ENCODE assay signal across 19 mouse cellular contexts in the genomic region with DNA sequence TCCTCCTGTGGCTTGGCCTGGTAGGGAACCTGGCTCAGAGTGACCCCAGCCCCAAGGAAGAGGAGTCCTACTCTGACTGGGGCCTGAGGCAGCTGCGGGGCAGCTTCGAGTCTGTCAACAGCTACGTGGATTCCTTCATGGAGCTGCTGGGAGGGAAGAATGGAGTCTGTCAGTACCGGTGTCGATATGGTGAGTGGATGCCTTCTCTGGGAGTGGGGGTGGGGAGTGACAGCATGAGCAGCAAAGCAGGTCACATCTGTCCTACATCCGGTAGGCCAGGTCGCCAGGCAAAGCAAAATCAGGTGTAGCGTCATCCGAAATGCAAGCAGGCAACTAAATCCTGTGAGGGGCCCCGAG. TPM values are rescaled to one million over a fixed set of nuclear protein-coding genes. Genes with fewer than 3 reads are reported as not detected.
A peak's percentile ranks its signal among the peaks of the same experiment; 100 is the strongest.
DNase-seq lines count a peak whose midpoint lies in the region; ATAC-seq and TF ChIP-seq lines count a peak whose summit lies in the region.
"Had no signal": no experiment of that assay in that cellular context is flagged by ENCODE, and none has a peak within 500 bp of the region (broad histone marks: within the 10 kb centered on the region; RNA-seq: fewer than 3 reads in every experiment).

No protein-coding gene starts in this region.

- H3K4me1 ChIP-seq in heart, embryonic 10.5 days = peaks cover 21% of the 10 kb centered on the region
- peaks cover 9% of the 10 kb centered on the region; the same call in 1 of the 2 replicates for H3K4me1 ChIP-seq in kidney, embryonic 16.5 days (ENCODE audit: insufficient read depth, low read length)
- no peaks in the 10 kb centered on the region for H3K4me1 ChIP-seq in liver, embryonic 14.5 days (replicated peaks; ENCODE audit: control insufficient read depth in 2 of 2, insufficient read depth in 2 of 2, low read length in 1 of 2)
- H3K4me1 ChIP-seq in stomach, postnatal 0 days (replicated peaks; ENCODE audit: control insufficient read depth, insufficient read depth) = no peaks in the 10 kb centered on the region; the same call in 1 of the 2 replicates

- WGBS in heart, embryonic 10.5 days = 35% methylated on average over 10 of the region's 10 CpGs
- WGBS in kidney, embryonic 16.5 days = 83% methylated on average over 10 of the region's 10 CpGs
- 60% methylated on average over 10 of the region's 10 CpGs for WGBS in liver, embryonic 14.5 days (ENCODE audit: insufficient replicate concordance)
- WGBS in stomach, postnatal 0 days = 54% methylated on average over 10 of the region's 10 CpGs

- H3K27me3 ChIP-seq in heart, embryonic 10.5 days (ENCODE audit: insufficient read depth, poor library complexity, severe bottlenecking) = no peaks in the 10 kb centered on the region
- no peaks in the 10 kb centered on the region for H3K27me3 ChIP-seq in kidney, embryonic 16.5 days (ENCODE audit: insufficient read depth, low read length)
- H3K27me3 ChIP-seq in liver, embryonic 14.5 days (ENCODE audit: control insufficient read depth, insufficient read depth, low read length) = no peaks in the 10 kb centered on the region
- no peaks in the 10 kb centered on the region for H3K27me3 ChIP-seq in stomach, postnatal 0 days (ENCODE audit: control insufficient read depth, insufficient read depth, low read length)
- H3K27me3 ChIP-seq: limb, embryonic 15.5 days; neural tube, embryonic 13.5 days; Patski had no signal

- no peak for TF ChIP-seq CTCF in liver, embryonic 14.5 days (IDR thresholded peaks at IDR 0.05; ENCODE audit: low read depth)
- TF ChIP-seq CTCF in stomach, postnatal 0 days (IDR thresholded peaks at IDR 0.05; ENCODE audit: low read depth) = no peak

- H3K4me2 ChIP-seq in kidney, embryonic 16.5 days (replicated peaks; ENCODE audit: low read depth, low read length) = no peak overlapping the region
- peak overlapping the region; percentile 1 for H3K4me2 ChIP-seq in liver, embryonic 14.5 days (ENCODE audit: low read depth)
- H3K4me2 ChIP-seq in stomach, postnatal 0 days (replicated peaks; ENCODE audit: low read depth) = peak overlapping the region; percentile 41
- H3K4me2 ChIP-seq: kidney, embryonic 15.5 days; limb, embryonic 15.5 days; neural tube, embryonic 13.5 days had no signal

- peak overlapping the region; percentile 40 for H3K4me3 ChIP-seq in heart, embryonic 10.5 days
- H3K4me3 ChIP-seq in kidney, embryonic 16.5 days (ENCODE audit: low read length) = no peak overlapping the region
- peak overlapping the region; percentile 43 to 67 for H3K4me3 ChIP-seq in liver, embryonic 14.5 days (ENCODE audit: insufficient read depth in 1 of 2, low read depth in 2 of 2, low read length in 2 of 2)
- H3K4me3 ChIP-seq in stomach, postnatal 0 days (ENCODE audit: low read depth, low read length) = peak overlapping the region; percentile 21
- H3K4me3 ChIP-seq: kidney, embryonic 15.5 days; limb, embryonic 15.5 days; neural tube, embryonic 13.5 days had no signal

- intact Hi-C loops in heart, postnatal 10 days (cut with DNase I) = no loop called here
- intact Hi-C loops in left cerebral cortex, postnatal 10 days (cut with DNase I) = no loop called here

- 0 out of 2 replicates have a peak overlapping the region, but pooled peaks have one; percentile 31 for H3K9ac ChIP-seq in kidney, embryonic 16.5 days (replicated peaks; ENCODE audit: low read length)
- H3K9ac ChIP-seq in liver, embryonic 14.5 days (replicated peaks) = peak overlapping the region; percentile 20
- peak overlapping the region; percentile 55 for H3K9ac ChIP-seq in stomach, postnatal 0 days (ENCODE audit: low read length)
- H3K9ac ChIP-seq: kidney, embryonic 15.5 days; limb, embryonic 15.5 days; neural tube, embryonic 13.5 days had no signal

- DNase-seq in heart, embryonic 10.5 days (ENCODE audit: low spot score) = no peak
- DNase-seq in heart, postnatal 10 days = no peak
- no peak for DNase-seq in kidney, postnatal 4 days
- no peak for DNase-seq in liver, embryonic 14.5 days (ENCODE audit: low read depth in 3 of 3, low spot score in 3 of 3)
- peak; percentile 45 for DNase-seq in stomach, postnatal 0 days (ENCODE audit: low spot score)
- DNase-seq in cerebellum, adult 18-20 months = no peak
- no peak for DNase-seq in left cerebral cortex, postnatal 10 days (ENCODE audit: extremely low spot score in 1 of 2, low spot score in 2 of 2)
- DNase-seq: cerebellum, postnatal 25 days; layer of hippocampus, adult 9-11 months; spleen, adult 18-20 months had no signal

- no peak for TF ChIP-seq EP300 in liver, embryonic 14.5 days (IDR thresholded peaks at IDR 0.05; ENCODE audit: low read depth)
- TF ChIP-seq EP300 in stomach, postnatal 0 days (optimal IDR thresholded peaks at IDR 0.05) = no peak

- peak overlapping the region; percentile 85 for H3K27ac ChIP-seq in heart, embryonic 10.5 days
- H3K27ac ChIP-seq in kidney, embryonic 16.5 days (ENCODE audit: low read length) = no peak overlapping the region
- no peak overlapping the region for H3K27ac ChIP-seq in liver, embryonic 14.5 days
- peak overlapping the region; percentile 85 for H3K27ac ChIP-seq in stomach, postnatal 0 days (replicated peaks)
- H3K27ac ChIP-seq: hindbrain, postnatal 0 days; kidney, embryonic 15.5 days; limb, embryonic 15.5 days; neural tube, embryonic 13.5 days had no signal

- ATAC-seq in kidney, embryonic 16.5 days (ENCODE audit: low FRiP score, low TSS enrichment) = no peak
- ATAC-seq in liver, embryonic 14.5 days (ENCODE audit: insufficient read depth) = peak; percentile 48; the same call in 1 of the 2 replicates
- peak; percentile 58 for ATAC-seq in stomach, postnatal 0 days (ENCODE audit: low FRiP score, low TSS enrichment)
- ATAC-seq: hindbrain, postnatal 0 days; Patski had no signal

- H3K36me3 ChIP-seq in heart, embryonic 10.5 days = no peaks in the 10 kb centered on the region
- H3K36me3 ChIP-seq in kidney, embryonic 16.5 days (ENCODE audit: insufficient read depth, low read length) = no peaks in the 10 kb centered on the region
- no peaks in the 10 kb centered on the region for H3K36me3 ChIP-seq in liver, embryonic 14.5 days (replicated peaks; ENCODE audit: control insufficient read depth, insufficient read depth, low read depth)
- H3K36me3 ChIP-seq in stomach, postnatal 0 days (ENCODE audit: control insufficient read depth, insufficient read depth, low read length) = no peaks in the 10 kb centered on the region
- H3K36me3 ChIP-seq: kidney, embryonic 15.5 days; limb, embryonic 15.5 days; neural tube, embryonic 13.5 days had no signal

- peaks cover 2% of the 10 kb centered on the region; the same call in 1 of the 2 replicates for H3K9me3 ChIP-seq in heart, embryonic 10.5 days
- H3K9me3 ChIP-seq in kidney, embryonic 16.5 days (ENCODE audit: low read length) = no peaks in the 10 kb centered on the region
- no peaks in the 10 kb centered on the region for H3K9me3 ChIP-seq in liver, embryonic 14.5 days (ENCODE audit: control insufficient read depth, low read length)
- H3K9me3 ChIP-seq in stomach, postnatal 0 days (ENCODE audit: control insufficient read depth, low read length) = no peaks in the 10 kb centered on the region
- H3K9me3 ChIP-seq: limb, embryonic 15.5 days; neural tube, embryonic 13.5 days had no signal

RNA-seq across cellular contexts. Expression of a gene that starts 0.3 kb away (rescaled TPM):
- polyA plus RNA-seq in heart, embryonic 10.5 days (2016; fragmentation: Nextera tagmentation; extraction: Ambion mirVana) = 1.6 and 9.4 TPM in 2 replicates
- total RNA-seq in heart, postnatal 10 days (2021) = not detected
- 0.27 and 0.44 TPM in 2 replicates for polyA plus RNA-seq in kidney, embryonic 16.5 days (2015; fragmentation: Nextera tagmentation; extraction: Ambion mirVana)
- polyA plus RNA-seq in liver, embryonic 14.5 days (2012; rRNA removed) = 19.9 and 21.6 TPM in 2 replicates
- polyA plus RNA-seq in liver, embryonic 14.5 days (2014; fragmentation: Nextera tagmentation; extraction: Ambion mirVana) = 43.3 and 43.9 TPM in 2 replicates
- 34.6 and 38.5 TPM in 2 replicates for polyA plus RNA-seq in stomach, postnatal 0 days (2015; fragmentation: Nextera tagmentation; extraction: Ambion mirVana)
- total RNA-seq in left cerebral cortex, postnatal 10 days (2021) = not detected
- total RNA-seq: gastrocnemius, postnatal 4 days; hindbrain, postnatal 0 days; left cerebral cortex, postnatal 14 days; monocyte, adult 5-6 weeks had no signal
- polyA plus RNA-seq: hindbrain, postnatal 0 days; neural tube, embryonic 13.5 days; Patski had no signal

RNA-seq across cellular contexts. Expression of a gene that starts 8.3 kb away (rescaled TPM):
- 14.5 and 17.6 TPM in 2 replicates for polyA plus RNA-seq in heart, embryonic 10.5 days (2016; fragmentation: Nextera tagmentation; extraction: Ambion mirVana)
- total RNA-seq in heart, postnatal 10 days (2021) = 100 to 1,000 TPM; 125 to 130 TPM
- 8.4 and 21.9 TPM in 2 replicates for polyA plus RNA-seq in kidney, embryonic 16.5 days (2015; fragmentation: Nextera tagmentation; extraction: Ambion mirVana)
- polyA plus RNA-seq in liver, embryonic 14.5 days (2012; rRNA removed) = 3.5 and 4.8 TPM in 2 replicates
- polyA plus RNA-seq in liver, embryonic 14.5 days (2014; fragmentation: Nextera tagmentation; extraction: Ambion mirVana) = 8.0 and 15.6 TPM in 2 replicates
- 1.4 and 3.6 TPM in 2 replicates for polyA plus RNA-seq in stomach, postnatal 0 days (2015; fragmentation: Nextera tagmentation; extraction: Ambion mirVana)
- 10 to 100 TPM; 43.2 to 57.6 TPM for total RNA-seq in left cerebral cortex, postnatal 10 days (2021)
- polyA plus RNA-seq: kidney, embryonic 15.5 days; neural tube, embryonic 13.5 days had no signal

RNA-seq across cellular contexts. Expression of a gene that starts 37.8 kb away (rescaled TPM):
- polyA plus RNA-seq in heart, embryonic 10.5 days (2016; fragmentation: Nextera tagmentation; extraction: Ambion mirVana) = 2.2 and 14.2 TPM in 2 replicates
- total RNA-seq in heart, postnatal 10 days (2021) = under 1 TPM; 0.17 to 0.31 TPM
- polyA plus RNA-seq in kidney, embryonic 16.5 days (2015; fragmentation: Nextera tagmentation; extraction: Ambion mirVana) = 2.0 and 2.3 TPM in 2 replicates
- polyA plus RNA-seq in liver, embryonic 14.5 days (2012; rRNA removed) = 14.9 and 16.0 TPM in 2 replicates
- polyA plus RNA-seq in liver, embryonic 14.5 days (2014; fragmentation: Nextera tagmentation; extraction: Ambion mirVana) = 17.5 and 17.6 TPM in 2 replicates
- 0.28 and 0.29 TPM in 2 replicates for polyA plus RNA-seq in stomach, postnatal 0 days (2015; fragmentation: Nextera tagmentation; extraction: Ambion mirVana)
- total RNA-seq in left cerebral cortex, postnatal 10 days (2021) = under 1 TPM in 1 of 2 experiments, not detected in 1; 0.20 TPM
- total RNA-seq: hindbrain, postnatal 0 days had no signal

Comparison
In these comparisons a context has a peak if more than half of its experiments do, and no peak if none do; other contexts are left out.
1. H3K27ac ChIP-seq: peak in heart, embryonic 10.5 days (single experiment) and stomach, postnatal 0 days (single experiment); none in kidney, embryonic 16.5 days (single experiment) and liver, embryonic 14.5 days (single experiment).
2. Peak in every context shown above with its lines, with median percentiles within 50 percentile points of each other: H3K9ac ChIP-seq.